ENCODE assay signal across 9 mouse cellular contexts in the genomic region with DNA sequence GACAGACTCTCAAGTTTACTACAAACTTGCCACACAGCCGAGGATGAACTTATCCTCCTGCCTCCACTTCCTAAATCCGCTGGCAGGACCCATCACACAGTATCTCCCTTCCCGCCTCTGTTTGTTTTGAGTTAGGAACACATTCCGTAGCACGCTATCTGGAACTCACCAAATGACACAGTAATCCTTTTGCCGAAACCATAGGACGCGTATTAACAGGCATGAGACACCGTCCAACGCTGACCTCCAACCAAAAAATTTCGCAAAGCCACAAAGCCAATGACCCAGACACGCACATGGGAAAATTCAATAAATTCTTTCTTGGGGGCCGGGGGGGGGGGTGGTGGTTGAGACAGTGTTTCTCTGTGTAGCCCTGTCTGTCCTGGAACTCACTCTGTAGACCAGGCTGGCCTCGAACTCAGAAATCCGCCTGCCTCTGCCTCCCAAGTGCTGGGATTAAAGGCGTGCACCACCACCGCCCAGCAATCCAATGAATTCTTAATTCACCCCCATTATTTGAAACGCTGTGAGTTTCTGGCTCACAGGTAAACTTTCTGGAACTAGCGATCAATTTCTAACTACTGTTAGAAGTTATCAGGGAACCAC. TPM values are rescaled to one million over a fixed set of nuclear protein-coding genes. Genes with fewer than 3 reads are reported as not detected.
DNase-seq lines count a peak whose midpoint lies in the region; ATAC-seq and TF ChIP-seq lines count a peak whose summit lies in the region.
"Had no signal": no experiment of that assay in that cellular context is flagged by ENCODE, and none has a peak within 500 bp of the region (broad histone marks: within the 10 kb centered on the region; RNA-seq: fewer than 3 reads in every experiment).

No protein-coding gene starts in this region.

- TF ChIP-seq EP300 in MEL (IDR thresholded peaks at IDR 0.05; ENCODE audit: low read depth in 1 of 2, low read length in 2 of 2), result no peak

- no peak for DNase-seq in heart, postnatal 4 days
- DNase-seq in MEL (ENCODE audit: low read depth, low spot score), result peak; percentile 28
- no peak for DNase-seq in frontal cortex, adult 2 months (ENCODE audit: extremely low spot score in 1 of 2, low spot score in 1 of 2)
- DNase-seq in layer of hippocampus, adult 11-12 months (ENCODE audit: low spot score), result no peak
- DNase-seq in adrenal gland, postnatal 14 days, result no peak

- peak overlapping the region; percentile 77 for H3K27ac ChIP-seq in heart, embryonic 13.5 days (replicated peaks)
- H3K27ac ChIP-seq in MEL (ENCODE audit: control insufficient read depth, low read depth, low read length) (peak overlapping the region; percentile 79), macrophage (peak overlapping the region; percentile 64)
- peak overlapping the region; percentile 64 for H3K27ac ChIP-seq in heart, embryonic 16.5 days (ENCODE audit: low read length)

- H3K4me2 ChIP-seq in heart, embryonic 13.5 days, result peak overlapping the region; percentile 92
- H3K4me2 ChIP-seq in heart, embryonic 16.5 days (ENCODE audit: low read depth, low read length), result peak overlapping the region; percentile 97

- H3K4me1 ChIP-seq in heart, embryonic 13.5 days, result peaks cover 32% of the 10 kb centered on the region
- peaks cover 4 to 12% of the 10 kb centered on the region in 2 experiments for H3K4me1 ChIP-seq in MEL (ENCODE audit: control insufficient read depth in 1 of 2, insufficient read depth in 2 of 2, low read length in 2 of 2)
- H3K4me1 ChIP-seq in heart, embryonic 16.5 days (ENCODE audit: control insufficient read depth, insufficient read depth, low read length), result peaks cover 17% of the 10 kb centered on the region

- peak overlapping the region; percentile 95 for H3K9ac ChIP-seq in heart, embryonic 13.5 days
- peak overlapping the region; percentile 73 for H3K9ac ChIP-seq in MEL (ENCODE audit: control insufficient read depth, low read depth, low read length, poor library complexity, severe bottlenecking)
- H3K9ac ChIP-seq in heart, embryonic 16.5 days (ENCODE audit: low read length), result peak overlapping the region; percentile 77

- TF ChIP-seq RAD21 in MEL (IDR thresholded peaks at IDR 0.05; ENCODE audit: low read depth, low read length), result no peak

- peak overlapping the region; percentile 93 for H3K4me3 ChIP-seq in heart, embryonic 13.5 days
- H3K4me3 ChIP-seq in MEL (ENCODE audit: control insufficient read depth in 1 of 2, insufficient read depth in 1 of 2, low read depth in 2 of 2, low read length in 2 of 2) (peak overlapping the region; percentile 82 to 90), macrophage (ENCODE audit: inconsistent target) (peak overlapping the region; percentile 100)
- peak overlapping the region; percentile 68 for H3K4me3 ChIP-seq in heart, embryonic 16.5 days (ENCODE audit: low read length)

- no peak for TF ChIP-seq POLR2A in MEL (IDR thresholded peaks at IDR 0.05; ENCODE audit: control insufficient read depth in 1 of 2, insufficient read depth in 1 of 2, low read depth in 1 of 2, low read length in 2 of 2, poor library complexity in 1 of 2)

- H3K9me3 ChIP-seq in heart, embryonic 13.5 days, result no peaks in the 10 kb centered on the region
- no peaks in the 10 kb centered on the region for H3K9me3 ChIP-seq in MEL (replicated peaks; ENCODE audit: insufficient read depth, low read length)
- no peaks in the 10 kb centered on the region for H3K9me3 ChIP-seq in heart, embryonic 16.5 days (replicated peaks; ENCODE audit: control insufficient read depth, low read length)

- no peaks in the 10 kb centered on the region for H3K27me3 ChIP-seq in heart, embryonic 13.5 days (replicated peaks)
- H3K27me3 ChIP-seq in MEL (ENCODE audit: control insufficient read depth in 1 of 2, insufficient read depth in 2 of 2, low read length in 2 of 2), result no peaks in the 10 kb centered on the region
- H3K27me3 ChIP-seq in heart, embryonic 16.5 days (ENCODE audit: control insufficient read depth, insufficient read depth, low read length), result no peaks in the 10 kb centered on the region
- H3K27me3 ChIP-seq: Patski had no signal

- H3K36me3 ChIP-seq in heart, embryonic 13.5 days, result peaks cover 17% of the 10 kb centered on the region
- peaks cover 17 to 19% of the 10 kb centered on the region in 2 experiments for H3K36me3 ChIP-seq in MEL (ENCODE audit: control insufficient read depth in 1 of 2, insufficient read depth in 2 of 2, low read length in 2 of 2)
- peaks cover 13% of the 10 kb centered on the region for H3K36me3 ChIP-seq in heart, embryonic 16.5 days (ENCODE audit: control insufficient read depth, insufficient read depth)
- peaks cover 3% of the 10 kb centered on the region; the same call in 1 of the 2 replicates for H3K36me3 ChIP-seq in macrophage (ENCODE audit: inconsistent target)

- WGBS in heart, embryonic 13.5 days, result 42% methylated on average over 19 of the region's 19 CpGs
- 49% methylated on average over 19 of the region's 19 CpGs for WGBS in heart, embryonic 16.5 days
- 59% methylated on average over 18 of the region's 19 CpGs for WGBS in macrophage (ENCODE audit: missing documents)

- no peak for TF ChIP-seq CTCF in MEL (IDR thresholded peaks at IDR 0.05 in 2 of 3, conservative IDR thresholded peaks at IDR 0.05 in 1 of 3; ENCODE audit: control insufficient read depth in 1 of 3, insufficient read depth in 1 of 3, low read depth in 2 of 3, low read length in 3 of 3, poor library complexity in 1 of 3, severe bottlenecking in 1 of 3)

- no peak for ATAC-seq in heart, embryonic 13.5 days (ENCODE audit: extremely low read depth, insufficient number of reproducible peaks, low FRiP score, low TSS enrichment)
- 0 out of 2 replicates have a peak, but pooled peaks have one; percentile 12 for ATAC-seq in heart, embryonic 16.5 days (replicated peaks; ENCODE audit: extremely low read depth, insufficient read depth, low FRiP score)

- peaks cover 40% of the 10 kb centered on the region for H3K79me2 ChIP-seq in MEL (ENCODE audit: control insufficient read depth, insufficient read depth, low read length, poor library complexity)
- peaks cover 35% of the 10 kb centered on the region for H3K79me2 ChIP-seq in macrophage (ENCODE audit: inconsistent target)

TF ChIP-seq in MEL, 35 proteins besides CTCF, POLR2A, EP300 and RAD21:
- TF ChIP-seq TCF12 (IDR thresholded peaks at IDR 0.05; ENCODE audit: low read depth, low read length) (no peak), MAZ (IDR thresholded peaks at IDR 0.05; ENCODE audit: low read depth, low read length) (no peak), KAT2A (conservative IDR thresholded peaks at IDR 0.05; ENCODE audit: low read depth, low read length) (no peak), MAX (IDR thresholded peaks at IDR 0.05; ENCODE audit: low read length) (0 out of 2 replicates have a peak, but pooled peaks have one; percentile 31)

RNA-seq across cellular contexts. Expression of a gene that starts 0.6 kb away (rescaled TPM):
- 10.9 TPM in 2 replicates for polyA plus RNA-seq in heart, embryonic 13.5 days (2015; fragmentation: Nextera tagmentation; extraction: Ambion mirVana)
- 10 to 100 TPM; 29.8 to 30.4 TPM for total RNA-seq in heart, postnatal 4 days (2021)
- total RNA-seq in MEL (2012; rRNA removed), result 82.7 and 86.7 TPM in 2 replicates
- polyA plus RNA-seq in MEL (2012; ENCODE audit: insufficient read depth in 1 of 2, insufficient read length in 2 of 2, low read depth in 1 of 2, low replicate concordance in 2 of 2, missing spikeins in 1 of 2) (100 to 1,000 TPM in 1 of 2 experiments, 10 to 100 TPM in 1; 85.0 to 135 TPM), macrophage (2018) (7.4 to 17.0 TPM (median 9.2 TPM) in 3 replicates)
- 9.4 and 10.1 TPM in 2 replicates for polyA plus RNA-seq in heart, embryonic 16.5 days (2015; fragmentation: Nextera tagmentation; extraction: Ambion mirVana)
- 10 to 100 TPM; 16.4 to 82.0 (median 55.4) TPM for total RNA-seq in macrophage (2018; cell fraction: chromatin; rRNA removed)
- total RNA-seq in macrophage (2018; cell fraction: cytosol; rRNA removed), result 10 to 100 TPM in 5 of 26 experiments, 1 to 10 TPM in 21; 4.7 to 13.1 (median 9.0) TPM
- total RNA-seq in macrophage (2018; cell fraction: nucleus; rRNA removed), result 10 to 100 TPM; 10.9 to 63.8 (median 26.0) TPM
- 11.2 and 13.0 TPM in 2 replicates for polyA plus RNA-seq in frontal cortex, adult 2 months (2012; rRNA removed)
- total RNA-seq in adrenal gland, postnatal 14 days (2021), result 23.1 and 24.2 TPM in 2 replicates

RNA-seq across cellular contexts. Expression of a gene that starts 9.5 kb away (rescaled TPM):
- polyA plus RNA-seq in heart, embryonic 13.5 days (2015; fragmentation: Nextera tagmentation; extraction: Ambion mirVana), result 38.7 and 44.9 TPM in 2 replicates
- 10 to 100 TPM; 22.6 to 22.9 TPM for total RNA-seq in heart, postnatal 4 days (2021)
- total RNA-seq in MEL (2012; rRNA removed), result 36.5 and 40.7 TPM in 2 replicates
- polyA plus RNA-seq in MEL (2012; ENCODE audit: insufficient read depth in 1 of 2, insufficient read length in 2 of 2, low read depth in 1 of 2, low replicate concordance in 2 of 2, missing spikeins in 1 of 2), result 10 to 100 TPM in 1 of 2 experiments, not detected in 1; 48.8 TPM
- polyA plus RNA-seq in heart, embryonic 16.5 days (2015; fragmentation: Nextera tagmentation; extraction: Ambion mirVana), result 37.5 and 37.9 TPM in 2 replicates
- 10 to 100 TPM; 53.1 to 82.7 (median 66.8) TPM for total RNA-seq in macrophage (2018; cell fraction: chromatin; rRNA removed)
- 10 to 100 TPM; 31.9 to 47.2 (median 37.1) TPM for total RNA-seq in macrophage (2018; cell fraction: cytosol; rRNA removed)
- total RNA-seq in macrophage (2018; cell fraction: nucleus; rRNA removed), result 10 to 100 TPM; 33.1 to 62.7 (median 43.1) TPM
- polyA plus RNA-seq in macrophage (2018), result 30.9 to 40.5 TPM (median 35.5 TPM) in 3 replicates
- 30.2 and 30.3 TPM in 2 replicates for polyA plus RNA-seq in frontal cortex, adult 2 months (2012; rRNA removed)
- total RNA-seq in adrenal gland, postnatal 14 days (2021), result 27.9 and 31.0 TPM in 2 replicates
